Mouse (Mus musculus) embryonic facial prominence, embryonic 11.5 days (tissue): ENCODE measurements around the gene Pard3. TPM values are rescaled to one million over a fixed set of nuclear protein-coding genes. Genes with fewer than 3 reads are reported as not detected.

ENCODE experiments used
- ATAC-seq: fragments of 200-750 bp; cut with Nextera tagmentation; replicated peaks from 2 replicates; pipeline ENCODE4 v1.8.0; 2017; ENCODE audit warnings: low read depth; ENCODE audit not compliant: insufficient number of reproducible peaks, low FRiP score, low TSS enrichment
- DNase-seq: peaks from one replicate; pipeline ENCODE4 v3.0.0-alpha.2; 2015; ENCODE audit warnings: low spot score
- H3K27ac ChIP-seq: fragments of 300-500 bp; sonication (generic); replicated peaks from 2 replicates; pipeline ENCODE4 v1.5.1; 2014; ENCODE audit warnings: mild to moderate bottlenecking, low read depth, low read length, control low read depth
- H3K27me3 ChIP-seq: fragments of 300-500 bp; sonication (generic); 2 replicates; pipeline ENCODE4 v1.6.1; 2014; ENCODE audit warnings: mild to moderate bottlenecking, low read length, moderate library complexity, mixed read lengths; ENCODE audit not compliant: control insufficient read depth, insufficient read depth
- H3K36me3 ChIP-seq: fragments of 300-500 bp; sonication (generic); replicated peaks from 2 replicates; pipeline ENCODE4 v1.6.1; 2014; ENCODE audit warnings: low read depth, mild to moderate bottlenecking, low read length, moderate library complexity, mixed read lengths; ENCODE audit not compliant: control insufficient read depth, insufficient read depth
- H3K4me1 ChIP-seq: fragments of 300-500 bp; sonication (generic); 2 replicates; pipeline ENCODE4 v1.6.1; 2014; ENCODE audit warnings: low read length, mixed read lengths; ENCODE audit not compliant: control insufficient read depth, insufficient read depth
- H3K4me2 ChIP-seq: fragments of 300-500 bp; sonication (generic); 2 replicates; pipeline ENCODE4 v1.6.1; 2014; ENCODE audit warnings: low read depth, mild to moderate bottlenecking, control low read depth, low read length, moderate library complexity
- H3K4me3 ChIP-seq: fragments of 300-500 bp; sonication (generic); 2 replicates; pipeline ENCODE4 v1.5.1; 2014; ENCODE audit warnings: low read depth, low read length, control low read depth
- H3K9ac ChIP-seq: fragments of 300-500 bp; sonication (generic); replicated peaks from 2 replicates; pipeline ENCODE4 v1.6.1; 2014; ENCODE audit warnings: mild to moderate bottlenecking, control low read depth, low read length
- H3K9me3 ChIP-seq: fragments of 300-500 bp; sonication (generic); replicated peaks from 2 replicates; pipeline ENCODE4 v1.6.1; 2016; ENCODE audit warnings: mild to moderate bottlenecking, low read length, inconsistent platforms, mixed read lengths; ENCODE audit not compliant: control insufficient read depth
- WGBS: fragments of 180-500 bp; shearing (Covaris S2); extraction: QIAGEN DNeasy Blood & Tissue Kit; methylation state at CpG from one replicate; pipeline ENCODE4 v1.1.7; 2014; 5-methylcytosine and 5-hydroxymethylcytosine counted together
- polyA plus RNA-seq: library from polyadenylated mRNA; unstranded; fragments of >200 nt; fragmentation: Nextera tagmentation; extraction: Ambion mirVana; gene quantifications from 2 replicates; pipeline ENCODE4 v1.2.1, GENCODE M21; 2014

Pard3 gene
- polyA plus RNA-seq, 1 experiment from 2014 or later, result 34.5 TPM

- ATAC-seq (no peak), DNase-seq (no peak)
- H3K9me3 ChIP-seq, result no peaks in the 10 kb centered on the region
- H3K4me2 ChIP-seq, result no peak overlapping the region
- H3K27me3 ChIP-seq, result no peaks in the 10 kb centered on the region
- H3K9ac ChIP-seq, result no peak overlapping the region
- H3K4me3 ChIP-seq, result no peak overlapping the region
- no peaks in the 10 kb centered on the region for H3K36me3 ChIP-seq
- 94% methylated on average over 4 of the region's 4 CpGs for WGBS
- H3K27ac ChIP-seq, result no peak overlapping the region
- no peaks in the 10 kb centered on the region; the same call in 1 of the 2 replicates for H3K4me1 ChIP-seq
Observed at GRCm38 (mm10) chr8:127227407-127227806, 163.7 kb downstream of the Pard3 start.

GRCm38 (mm10) chr8:127229325-127230232, 165.9 kb downstream of the Pard3 start:
- DNase-seq (no peak), ATAC-seq (no peak)
- H3K4me2 ChIP-seq, result no peak overlapping the region
- no peak overlapping the region for H3K27ac ChIP-seq
- H3K9me3 ChIP-seq, result no peaks in the 10 kb centered on the region
- 62% methylated on average over 15 of the region's 15 CpGs for WGBS
- no peak overlapping the region for H3K4me3 ChIP-seq
- no peaks in the 10 kb centered on the region; the same call in 1 of the 2 replicates for H3K4me1 ChIP-seq
- H3K9ac ChIP-seq, result no peak overlapping the region
- no peaks in the 10 kb centered on the region for H3K27me3 ChIP-seq
- H3K36me3 ChIP-seq, result no peaks in the 10 kb centered on the region

GRCm38 (mm10) chr8:127230233-127230595, 166.5 kb downstream of the Pard3 start:
- Histone ChIP-seq H3K4me3 (no peak overlapping the region), H3K27ac (no peak overlapping the region), H3K36me3 (no peaks in the 10 kb centered on the region), H3K4me2 (no peak overlapping the region), H3K9me3 (no peaks in the 10 kb centered on the region), H3K4me1 (no peaks in the 10 kb centered on the region; the same call in 1 of the 2 replicates), H3K27me3 (no peaks in the 10 kb centered on the region), H3K9ac (no peak overlapping the region)
- DNase-seq (no peak), ATAC-seq (no peak)
- WGBS, result 61% methylated on average over 8 of the region's 8 CpGs

- no peak for DNase-seq
- WGBS, result 94% methylated on average over 4 of the region's 4 CpGs
Observed at GRCm38 (mm10) chr8:127243351-127243750, 179.7 kb downstream of the Pard3 start.

GRCm38 (mm10) chr8:127243841-127244240, 180.1 kb downstream of the Pard3 start:
- Histone ChIP-seq H3K9ac (no peak overlapping the region), H3K27ac (no peak overlapping the region), H3K36me3 (no peaks in the 10 kb centered on the region), H3K4me3 (no peak overlapping the region), H3K9me3 (no peaks in the 10 kb centered on the region), H3K4me1 (no peaks in the 10 kb centered on the region), H3K4me2 (no peak overlapping the region), H3K27me3 (no peaks in the 10 kb centered on the region)
- DNase-seq, result no peak
- no peak for ATAC-seq
- 91% methylated on average over 11 of the region's 11 CpGs for WGBS

More at GRCm38 (mm10) chr8:127243351-127243750, 179.7 kb downstream of the Pard3 start:
- H3K4me2 ChIP-seq, result no peak overlapping the region
- no peak overlapping the region for H3K27ac ChIP-seq
- no peaks in the 10 kb centered on the region for H3K9me3 ChIP-seq
- H3K4me3 ChIP-seq, result no peak overlapping the region
- H3K36me3 ChIP-seq, result no peaks in the 10 kb centered on the region
- no peak for ATAC-seq
- H3K4me1 ChIP-seq, result no peaks in the 10 kb centered on the region
- H3K9ac ChIP-seq, result no peak overlapping the region
- no peaks in the 10 kb centered on the region for H3K27me3 ChIP-seq

- Histone ChIP-seq H3K9ac (no peak overlapping the region), H3K9me3 (no peaks in the 10 kb centered on the region), H3K4me1 (no peaks in the 10 kb centered on the region), H3K4me3 (no peak overlapping the region), H3K36me3 (no peaks in the 10 kb centered on the region), H3K27me3 (no peaks in the 10 kb centered on the region), H3K4me2 (no peak overlapping the region), H3K27ac (no peak overlapping the region)
- no peak for DNase-seq
- 31% methylated on average over 4 of the region's 4 CpGs for WGBS
- ATAC-seq, result no peak
Observed at GRCm38 (mm10) chr8:127250746-127251145, 187.1 kb downstream of the Pard3 start.

GRCm38 (mm10) chr8:127251476-127251875, 187.8 kb downstream of the Pard3 start:
- Histone ChIP-seq H3K4me2 (no peak overlapping the region), H3K4me1 (no peaks in the 10 kb centered on the region), H3K27me3 (no peaks in the 10 kb centered on the region), H3K27ac (no peak overlapping the region), H3K4me3 (no peak overlapping the region), H3K36me3 (no peaks in the 10 kb centered on the region), H3K9me3 (no peaks in the 10 kb centered on the region), H3K9ac (no peak overlapping the region)
- 95% methylated on average over 3 of the region's 3 CpGs for WGBS
- DNase-seq, result no peak
- no peak for ATAC-seq

- H3K4me2 ChIP-seq, result no peak overlapping the region
- H3K9me3 ChIP-seq, result no peaks in the 10 kb centered on the region
- no peak overlapping the region for H3K27ac ChIP-seq
- ATAC-seq (no peak), DNase-seq (no peak)
- no peak overlapping the region for H3K9ac ChIP-seq
- H3K36me3 ChIP-seq, result no peaks in the 10 kb centered on the region
- H3K27me3 ChIP-seq, result no peaks in the 10 kb centered on the region
- H3K4me1 ChIP-seq, result no peaks in the 10 kb centered on the region
- H3K4me3 ChIP-seq, result no peak overlapping the region
- 78% methylated on average over 13 of the region's 13 CpGs for whole genome bisulfite sequencing
Observed at GRCm38 (mm10) chr8:127251985-127252384, 188.3 kb downstream of the Pard3 start.
